Mouse (Mus musculus) ovary, postnatal 14 days (tissue): ENCODE data around the gene Pglyrp2.

Source experiments
- DNase-seq: peaks from one replicate; pipeline ENCODE4 v3.0.0; 2022; ENCODE audit warnings: low spot score

The Pglyrp2 gene

DNA sequence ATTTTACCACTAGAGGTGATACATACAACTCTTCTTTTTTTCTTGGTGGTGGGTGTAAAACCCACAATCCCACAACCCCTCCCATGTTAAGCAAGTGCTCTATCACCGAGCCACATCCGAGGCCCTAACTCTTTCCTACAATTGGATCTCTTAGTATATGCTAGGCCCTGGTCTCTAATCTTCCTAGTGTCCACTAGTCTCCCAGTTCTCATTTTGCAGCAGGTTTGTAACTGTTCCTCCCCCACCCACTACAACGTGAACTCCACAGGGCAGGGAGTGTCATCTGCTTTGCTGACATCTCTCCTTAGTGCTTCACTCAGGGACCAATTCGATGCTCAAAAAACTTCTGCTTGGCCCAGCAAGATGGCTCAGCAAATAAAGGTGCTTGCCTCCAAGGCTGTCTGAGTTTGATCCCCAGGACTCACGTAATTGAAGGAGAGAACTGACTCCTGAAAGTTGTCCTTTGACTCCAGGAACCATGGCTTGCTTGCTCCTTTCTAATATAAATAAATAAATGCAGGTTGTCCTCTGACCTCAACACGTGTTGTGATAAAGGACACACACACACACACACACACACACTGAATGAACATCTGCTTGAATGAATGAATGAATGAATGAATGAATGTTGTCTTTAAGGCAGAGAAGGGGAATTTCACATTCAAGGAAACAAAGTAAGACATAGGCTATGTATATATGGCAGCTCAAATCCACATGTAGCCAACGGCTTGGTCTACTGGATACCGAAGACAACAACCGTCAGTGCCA lies 21.8 kb downstream of the Pglyrp2 start:
- DNase-seq, result no peak

- no peak for DNase-seq
Measured at GRCm38 (mm10) chr17:32396266-32396665, 27.7 kb downstream of the Pglyrp2 start.

DNA sequence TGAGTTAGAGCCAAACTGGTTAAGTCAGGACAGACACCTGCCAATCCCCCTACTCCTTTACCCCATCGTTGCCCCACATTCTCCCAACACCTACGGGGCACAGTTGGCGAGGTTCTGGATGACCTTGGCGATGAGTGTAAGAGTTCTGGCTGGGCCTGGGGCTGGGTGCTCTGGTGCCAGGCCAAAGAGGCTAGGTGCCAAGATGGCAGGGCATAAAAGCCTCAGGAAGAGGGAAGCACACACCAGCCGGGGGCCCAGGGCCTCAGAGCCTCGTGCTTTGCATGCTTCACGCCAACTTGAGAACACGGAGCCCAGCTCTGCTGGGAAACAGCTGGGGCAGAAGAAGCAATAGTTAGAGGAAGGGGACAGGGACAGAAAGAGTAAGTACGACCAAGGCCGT lies 30.0 kb downstream of the Pglyrp2 start:
- DNase-seq, result no peak

DNA sequence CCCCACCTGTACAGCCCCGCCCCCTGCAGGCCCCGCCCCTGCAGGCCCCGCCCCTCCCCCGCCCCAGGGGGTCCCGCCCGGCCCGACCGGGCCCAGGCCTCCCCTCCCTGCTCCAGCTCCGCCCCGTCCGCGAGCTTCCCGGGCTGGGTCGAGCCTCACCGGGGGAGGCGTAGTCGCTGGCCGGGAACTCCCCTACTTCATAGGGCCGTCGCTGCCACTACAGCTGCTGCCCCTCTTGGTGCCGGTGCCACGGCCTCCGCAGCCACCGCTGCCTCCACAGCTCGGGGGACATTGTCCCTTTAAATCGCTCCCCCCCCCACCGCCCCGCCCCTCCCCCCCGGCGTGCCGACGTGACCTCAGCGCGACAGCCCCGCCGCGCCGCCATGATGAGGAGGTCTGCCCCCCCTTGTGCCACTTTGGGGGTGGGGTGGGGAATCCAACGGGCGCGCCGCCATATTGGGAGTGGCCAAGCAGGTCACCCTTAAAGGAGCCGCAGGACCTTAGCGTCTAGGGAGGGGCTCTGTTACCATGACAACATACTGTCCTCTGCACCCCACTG lies 34.8 kb downstream of the Pglyrp2 start, which contains the start of gene Wiz:
Gene Wiz, minus strand, starts transcription at position 339 of the 559 bp plus-strand sequence.
- peak; percentile 92 for DNase-seq

DNA sequence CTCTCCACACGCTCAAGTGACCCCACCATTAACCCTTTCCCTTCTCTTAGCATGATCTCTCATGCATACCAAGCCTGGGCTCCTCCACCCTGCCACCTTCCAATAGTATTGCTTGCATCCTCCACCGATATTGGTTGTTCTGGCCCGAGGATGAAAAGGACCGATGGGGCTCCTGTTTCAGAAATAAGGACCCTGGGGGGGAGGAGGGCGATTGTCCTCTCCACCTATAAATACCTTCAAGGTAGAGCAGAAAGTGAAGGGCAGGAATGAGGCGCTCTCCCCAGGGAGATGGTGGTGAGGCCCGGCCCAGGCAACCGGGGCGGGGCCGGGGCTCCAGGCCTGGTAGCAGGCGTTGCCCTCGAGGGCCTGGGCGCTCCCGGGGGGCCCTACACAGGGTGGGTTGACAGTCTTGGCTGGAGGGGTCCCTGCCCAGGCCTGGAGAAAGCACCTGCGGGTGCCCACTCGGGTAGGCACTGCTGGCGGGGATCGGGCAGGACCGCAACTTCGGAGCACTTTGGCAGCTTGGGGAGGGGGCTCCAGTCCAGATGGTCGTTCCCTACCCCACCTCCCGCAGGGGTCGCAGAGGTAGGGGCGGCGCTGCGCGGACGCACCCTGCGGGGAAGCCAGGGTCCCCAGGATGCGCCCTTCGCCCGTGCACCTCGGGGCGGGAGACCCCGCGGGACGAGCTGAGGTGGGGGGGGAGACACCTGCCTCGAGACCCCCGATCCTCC lies 35.4 kb downstream of the Pglyrp2 start:
- no peak for DNase-seq

GRCm38 (mm10) chr17:32387986-32388369 lies 36.0 kb downstream of the Pglyrp2 start:
- no peak for DNase-seq

GRCm38 (mm10) chr17:32386659-32387432 lies 37.1 kb downstream of the Pglyrp2 start:
- no peak for DNase-seq

GRCm38 (mm10) chr17:32383661-32384060 lies 40.3 kb downstream of the Pglyrp2 start:
- no peak for DNase-seq

DNA sequence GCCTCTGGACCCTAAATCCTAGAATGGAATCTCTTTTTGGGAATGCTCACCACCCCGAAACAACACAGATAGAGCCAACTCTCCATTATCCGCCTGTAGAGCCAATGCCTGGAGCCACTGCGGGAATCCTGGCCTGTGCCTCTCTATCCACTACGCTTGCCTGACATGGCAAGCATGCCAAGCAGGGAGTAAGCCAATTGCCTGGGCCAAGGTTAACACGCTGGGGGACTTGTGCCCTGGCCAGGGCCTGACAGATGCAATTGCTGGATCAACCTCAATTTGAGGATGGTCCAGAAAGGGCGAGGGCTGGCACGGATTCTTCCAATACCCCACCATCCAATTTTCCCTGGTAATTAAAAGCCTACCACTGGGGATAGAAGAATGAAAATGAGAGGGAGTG lies 41.4 kb downstream of the Pglyrp2 start:
- no peak for DNase-seq

DNA sequence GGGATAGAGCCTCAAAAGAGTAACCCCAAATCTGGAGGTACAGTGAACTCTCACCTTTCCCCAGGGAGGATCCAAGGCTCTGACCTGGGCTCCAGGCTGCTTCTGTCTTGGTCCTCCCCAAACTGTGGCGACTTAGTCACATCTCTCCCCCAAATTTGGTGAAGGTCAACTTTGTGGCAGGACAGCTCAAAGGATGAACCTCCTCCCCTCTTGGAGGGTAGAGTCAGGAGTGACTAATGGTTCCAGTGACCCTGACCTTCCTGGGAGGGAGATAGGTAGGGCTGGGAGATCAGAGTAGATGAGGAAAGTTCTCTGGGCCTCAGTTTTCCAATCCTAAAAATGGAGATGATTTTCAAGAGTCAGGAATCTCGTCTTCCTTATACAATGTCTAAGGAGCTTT lies 45.2 kb downstream of the Pglyrp2 start:
- no peak for DNase-seq

DNA sequence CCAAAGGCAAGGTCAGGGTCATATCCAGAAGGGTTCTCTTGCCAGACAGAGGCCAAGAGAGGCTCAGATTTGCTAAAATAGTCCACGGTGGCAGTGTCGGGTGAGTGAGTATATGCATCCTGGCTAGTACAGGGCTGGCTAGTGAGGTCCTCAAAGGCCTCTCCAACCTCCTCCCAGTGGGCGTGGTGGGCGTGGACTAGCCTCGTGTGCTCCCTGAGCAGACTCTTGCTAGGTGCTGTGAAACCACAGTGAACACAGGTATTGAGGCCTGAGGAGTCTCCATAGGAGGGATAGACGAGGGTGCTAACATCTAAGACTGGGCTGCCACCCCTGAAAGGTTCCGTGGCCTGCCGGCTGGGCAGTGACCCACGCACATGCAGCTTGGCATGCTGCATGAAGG lies 46.8 kb downstream of the Pglyrp2 start:
- DNase-seq, result no peak

GRCm38 (mm10) chr17:32376475-32376874 lies 47.5 kb downstream of the Pglyrp2 start:
- DNase-seq, result no peak

GRCm38 (mm10) chr17:32368991-32369578 lies 54.9 kb downstream of the Pglyrp2 start:
- DNase-seq, result no peak

DNA sequence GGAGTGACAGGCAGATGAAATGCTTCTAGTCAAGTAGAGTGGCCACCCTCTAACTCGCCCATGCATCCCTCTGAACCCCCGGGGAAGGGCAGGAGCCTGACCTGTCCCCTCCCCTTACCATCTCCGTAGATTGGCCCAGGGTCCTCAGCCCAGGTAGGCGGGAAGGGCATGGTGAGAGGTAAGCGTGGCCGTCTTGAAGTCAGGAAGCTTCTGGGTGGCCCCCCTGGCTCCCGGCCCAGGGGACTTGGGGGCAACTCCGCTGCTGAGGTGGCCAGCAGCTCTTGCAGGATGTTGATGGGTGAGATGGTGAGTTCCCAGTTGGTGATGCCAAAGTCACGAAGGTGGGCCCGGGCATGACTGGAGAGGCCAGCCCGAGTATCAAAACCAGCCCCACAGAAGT lies 56.3 kb downstream of the Pglyrp2 start:
- no peak for DNase-seq

- no peak for DNase-seq
Measured at GRCm38 (mm10) chr17:32365296-32365695, 58.7 kb downstream of the Pglyrp2 start.

DNA sequence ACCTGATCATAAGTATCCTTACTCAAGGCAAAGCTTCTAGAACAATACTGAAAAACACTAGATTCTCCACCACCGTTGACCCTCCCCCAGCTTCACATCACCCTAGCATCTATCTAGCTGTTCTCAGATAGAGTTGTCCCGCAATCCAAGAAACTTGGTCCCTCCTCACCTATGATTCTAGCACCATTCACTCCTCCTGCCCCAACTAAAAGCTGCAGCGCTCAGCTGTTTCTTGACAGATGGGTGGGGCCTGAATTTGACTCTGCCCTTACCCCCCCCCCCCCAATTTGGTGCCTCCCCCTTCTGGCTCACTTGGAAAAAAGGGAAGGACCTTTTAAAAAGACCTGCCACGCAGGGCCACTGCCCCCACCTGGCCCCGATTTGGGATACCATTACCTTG lies 59.1 kb downstream of the Pglyrp2 start:
- DNase-seq, result no peak

- DNase-seq, result peak; percentile 83
Measured at GRCm38 (mm10) chr17:32364331-32364730, 59.6 kb downstream of the Pglyrp2 start.

DNA sequence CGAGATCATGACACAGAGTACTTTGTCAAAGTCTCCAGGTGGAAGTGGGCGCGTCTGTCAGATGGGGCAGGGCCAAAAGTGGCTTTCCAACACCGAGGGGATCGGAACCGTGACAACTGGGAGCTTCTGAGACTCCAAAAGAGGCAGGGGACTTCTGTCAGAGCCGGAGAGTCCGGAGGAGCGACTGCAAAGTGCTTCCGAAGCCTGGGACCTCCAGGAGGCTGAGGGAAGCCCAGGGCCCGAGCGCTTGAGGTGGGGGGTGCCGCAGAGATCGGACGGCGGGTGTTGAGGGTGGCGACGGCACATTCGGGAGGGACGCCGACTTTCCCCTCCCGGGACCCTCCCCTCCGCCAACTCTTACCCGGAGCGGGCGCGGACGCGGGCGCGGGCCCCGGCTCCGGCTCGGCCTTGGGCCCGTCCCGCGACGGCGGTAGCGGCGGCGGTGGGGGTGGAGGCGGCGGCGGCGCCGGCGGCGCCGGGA lies 60.1 kb downstream of the Pglyrp2 start:
- no peak for DNase-seq

DNA sequence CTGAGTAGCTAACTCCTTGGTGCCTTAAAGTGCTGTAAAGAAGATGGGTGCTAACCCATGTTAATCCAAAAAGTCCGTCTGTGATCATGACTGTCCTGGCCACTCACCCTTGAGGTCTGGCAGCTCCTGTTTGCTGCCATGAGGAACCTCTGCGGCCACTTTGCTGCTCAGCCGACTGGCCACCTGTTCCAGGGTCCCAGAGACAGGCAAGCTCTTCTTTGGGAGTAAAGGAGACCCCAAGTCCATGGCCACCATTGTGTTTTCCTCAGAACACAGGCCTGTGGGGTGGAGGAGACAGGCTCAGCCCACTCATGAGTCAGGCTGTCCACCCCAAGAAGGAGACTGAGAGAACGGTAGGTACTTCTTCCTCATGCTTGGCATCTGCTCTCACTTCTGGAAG lies 61.3 kb downstream of the Pglyrp2 start:
- no peak for DNase-seq
